Mouse (Mus musculus): ENCODE measurements at regions not wholly inside any gene's neighbourhood (a gene's known extent, or its start where the extent isn't known, plus 50 kb on each side); places are given as distances from the start of the nearest gene placed in this dataset.

DNA sequence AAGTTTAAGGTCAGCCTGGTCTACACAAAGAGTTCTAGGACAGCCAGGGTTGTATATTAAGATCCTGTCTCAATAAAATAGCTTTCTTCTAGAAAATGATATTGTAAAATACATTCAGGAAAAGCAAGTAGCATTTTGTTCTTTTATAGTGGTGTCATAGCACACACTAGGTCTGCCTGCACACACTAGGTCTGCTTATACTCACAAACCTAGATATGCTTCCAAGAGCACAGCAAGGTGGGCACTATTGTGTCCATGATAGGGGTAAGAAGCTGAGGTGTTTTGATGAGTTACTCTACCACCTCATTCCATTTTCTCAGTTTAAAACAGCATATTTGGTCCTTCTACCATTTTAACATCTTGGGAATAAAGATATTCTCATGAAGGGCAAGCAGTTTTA, 185.8 kb upstream of the Il12b start:
- TF ChIP-seq POLR2A (IDR thresholded peaks at IDR 0.05; ENCODE audit: low read depth, low read length) (no peak), CTCF (conservative IDR thresholded peaks at IDR 0.05; ENCODE audit: insufficient read depth, insufficient read length, low read depth, low read length) (no peak)
